Mouse (Mus musculus): ENCODE measurements around the gene Prkra.

The Prkra gene

GRCm38 (mm10) chr2:76647883-76648570, at the start of gene Prkra, which contains the start of gene Pjvk:
Gene Prkra, minus strand, starts transcription at chr2:76648015.
Gene Pjvk, plus strand, starts transcription at chr2:76648476.
- peak; percentile 100 for DNase-seq

DNA sequence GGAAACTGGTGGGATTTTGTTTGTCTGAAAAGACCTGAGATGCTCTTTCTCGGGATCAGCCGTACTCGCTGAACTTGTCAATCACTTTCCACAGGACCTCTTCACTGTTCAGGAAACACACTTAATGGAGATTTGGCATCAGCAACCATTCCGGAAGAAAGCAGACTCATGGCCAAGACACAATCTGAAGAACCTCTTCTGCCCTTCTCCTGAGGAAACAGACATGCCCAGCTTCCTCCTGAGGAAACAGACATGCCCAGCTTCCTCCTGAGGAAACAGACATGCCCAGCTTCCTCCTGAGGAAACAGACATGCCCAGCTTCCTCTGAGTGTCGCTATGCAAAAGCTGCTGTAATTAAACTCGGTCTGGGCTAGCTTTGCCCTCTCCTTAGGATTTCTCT, 47.5 kb upstream of the Prkra start:
- DNase-seq, result no peak

GRCm38 (mm10) chr2:76693765-76694164, 46.0 kb upstream of the Prkra start:
- no peak for DNase-seq

- DNase-seq, result peak; percentile 13 to 20
Measured at GRCm38 (mm10) chr2:76690436-76691204, 42.8 kb upstream of the Prkra start.

DNA sequence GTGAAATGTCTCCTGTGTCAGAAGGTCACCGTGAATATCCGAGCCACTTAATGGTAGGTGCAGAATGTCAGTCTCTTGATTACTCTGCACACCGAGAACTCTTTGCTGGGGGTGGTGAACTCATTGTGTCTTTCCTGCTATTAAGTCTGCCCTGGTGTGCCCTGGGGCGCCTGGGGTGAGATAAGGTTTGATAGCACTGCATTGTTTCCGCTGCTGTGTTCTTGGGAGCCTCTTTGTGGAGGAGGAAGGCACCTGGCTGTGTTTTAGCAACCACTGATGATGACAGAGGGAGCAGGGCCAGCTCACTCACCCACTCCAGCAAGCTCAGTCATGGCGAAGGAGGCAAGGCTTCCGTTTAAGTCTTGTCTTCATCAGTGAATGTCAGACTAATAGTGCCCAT, 40.3 kb upstream of the Prkra start:
- DNase-seq, result no peak

GRCm38 (mm10) chr2:76687608-76688007, 39.8 kb upstream of the Prkra start:
- DNase-seq, result no peak

- DNase-seq, result no peak
Measured at GRCm38 (mm10) chr2:76686986-76687385, 39.2 kb upstream of the Prkra start.

- DNase-seq, result no peak
Measured at GRCm38 (mm10) chr2:76682301-76682700, 34.5 kb upstream of the Prkra start.

- no peak for DNase-seq
Measured at GRCm38 (mm10) chr2:76676401-76677226, 28.8 kb upstream of the Prkra start.

DNA sequence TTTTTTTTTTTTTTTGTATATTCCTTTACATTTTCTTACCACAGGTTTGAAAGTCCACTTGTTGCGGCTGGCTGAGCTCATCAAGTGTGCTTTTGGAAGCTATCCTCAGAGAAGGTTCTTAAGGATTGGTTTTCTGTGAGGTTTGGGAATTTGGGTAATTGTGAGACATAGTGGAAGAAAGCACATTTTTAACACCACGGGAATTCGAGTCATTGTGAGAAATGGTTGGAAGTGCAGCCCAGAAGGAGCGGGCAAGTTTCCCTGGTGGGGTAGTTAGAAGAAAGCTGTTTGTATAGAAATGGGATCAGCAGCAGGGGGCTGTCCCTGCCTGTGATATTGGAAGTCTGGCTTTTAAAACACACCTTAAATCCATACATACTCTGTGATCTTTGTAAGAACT, 28.1 kb upstream of the Prkra start:
- DNase-seq, result peak in 1 of 2 experiments; percentile 12

DNA sequence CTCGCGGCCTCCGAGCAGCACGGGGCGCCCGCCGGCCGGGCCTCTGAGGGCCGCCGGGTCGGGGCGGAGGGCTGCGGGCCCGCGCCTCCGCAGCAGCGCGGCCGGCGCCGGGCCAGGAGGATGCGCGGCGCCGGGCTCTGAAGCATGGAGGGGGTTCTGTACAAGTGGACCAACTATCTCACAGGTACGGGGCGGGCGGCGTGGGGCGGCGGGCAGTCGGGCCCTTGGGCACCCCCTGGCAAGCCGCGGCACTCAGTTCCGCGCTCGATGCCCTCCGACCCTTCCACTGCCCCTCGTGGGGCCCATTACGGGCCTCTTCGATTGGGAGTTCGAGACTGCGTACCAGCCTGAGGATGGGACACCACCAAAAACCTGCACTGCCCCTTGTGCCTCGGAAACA, 27.6 kb upstream of the Prkra start:
- DNase-seq, result peak; percentile 47 to 61

DNA sequence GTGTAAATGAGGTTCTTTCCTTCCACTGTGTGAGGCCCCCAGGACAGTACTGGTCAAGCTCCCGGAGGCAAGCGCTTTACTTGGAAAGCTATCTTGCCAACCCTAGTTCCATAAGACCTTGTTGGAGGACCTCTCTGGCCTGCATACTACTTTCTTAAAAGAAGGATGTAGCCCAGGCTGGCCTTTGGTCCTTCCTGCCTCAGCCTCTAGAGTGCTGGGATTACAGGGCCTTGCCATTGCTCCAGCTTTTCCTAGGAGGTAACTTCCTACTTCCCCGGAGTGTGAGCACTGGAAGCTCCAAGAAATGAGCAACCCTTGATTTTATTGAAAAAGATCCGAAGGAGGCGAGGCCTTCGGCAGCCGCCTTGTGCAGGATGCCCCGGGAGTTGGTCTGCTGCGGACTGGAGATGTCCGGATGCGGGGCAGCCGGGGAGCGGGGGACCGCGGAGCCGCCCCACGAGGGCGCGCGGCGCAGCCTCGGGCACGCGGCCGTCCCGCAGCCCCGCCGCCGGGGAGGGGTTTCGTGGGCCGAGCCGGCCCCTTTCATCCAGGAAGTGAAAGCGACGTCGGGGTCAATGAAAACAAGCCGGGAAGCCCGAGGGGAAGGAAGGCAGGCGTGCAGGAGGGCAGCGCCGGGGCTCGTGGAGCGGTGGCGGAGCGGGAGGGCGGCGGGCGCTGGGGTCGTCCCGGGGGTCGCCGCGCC, 27.1 kb upstream of the Prkra start, which contains the start of gene Plekha3:
Plekha3 (plus strand) TSS at position 557 of the 703 bp plus-strand sequence.
- DNase-seq, result peak; percentile 90 to 92

- peak; percentile 53 to 67 for DNase-seq
Measured at GRCm38 (mm10) chr2:76673472-76674081, 25.8 kb upstream of the Prkra start.

GRCm38 (mm10) chr2:76672966-76673392, 25.2 kb upstream of the Prkra start, which contains the start of gene Fkbp7:
Gene Fkbp7, minus strand, starts transcription at chr2:76673116.
- DNase-seq, result peak; percentile 96

GRCm38 (mm10) chr2:76672134-76672745, 24.4 kb upstream of the Prkra start:
- no peak for DNase-seq

DNA sequence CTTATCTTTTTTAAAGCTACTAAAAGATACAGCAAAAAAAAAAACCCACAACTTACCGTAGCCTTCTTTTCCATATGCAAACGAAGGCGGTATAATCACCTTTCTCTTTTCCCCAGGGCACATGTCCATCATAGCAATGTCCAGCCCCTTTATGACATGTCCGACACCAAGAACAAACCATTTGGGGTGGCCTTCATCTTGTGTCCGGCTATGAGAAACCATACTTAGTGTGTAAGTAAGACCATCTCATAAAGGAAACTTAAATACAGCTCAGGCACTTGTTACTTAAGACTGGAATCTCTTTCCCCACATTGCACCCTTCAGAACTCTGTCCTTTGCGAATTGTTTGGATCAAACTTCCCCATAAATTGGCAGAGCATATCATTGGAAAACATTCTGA, 23.8 kb upstream of the Prkra start:
- no peak for DNase-seq

GRCm38 (mm10) chr2:76667200-76667599, 19.4 kb upstream of the Prkra start:
- DNase-seq, result no peak

GRCm38 (mm10) chr2:76665531-76665930, 17.7 kb upstream of the Prkra start:
- no peak for DNase-seq

DNA sequence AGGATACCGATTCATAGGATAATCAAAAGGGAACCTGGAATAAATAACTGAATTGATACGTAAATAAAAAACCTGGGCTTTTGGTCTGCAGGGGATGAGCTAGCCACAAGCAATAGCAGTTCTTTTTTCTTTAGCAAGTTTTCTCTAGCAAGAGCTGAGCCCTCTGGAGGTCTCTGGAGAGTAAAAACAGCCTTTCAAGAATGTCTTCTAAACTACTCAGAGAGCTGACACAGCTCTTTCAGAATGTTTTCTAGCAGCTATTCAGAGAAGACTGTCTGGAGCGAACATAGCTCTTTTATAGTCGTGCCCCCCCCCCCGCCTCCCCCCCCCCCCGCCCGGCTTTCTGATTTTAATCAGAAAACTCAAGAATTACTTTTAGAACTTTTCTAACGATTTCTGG, 11.6 kb upstream of the Prkra start:
- DNase-seq, result no peak

GRCm38 (mm10) chr2:76658551-76658950, 10.7 kb upstream of the Prkra start:
- DNase-seq, result peak; percentile 59 to 60

DNA sequence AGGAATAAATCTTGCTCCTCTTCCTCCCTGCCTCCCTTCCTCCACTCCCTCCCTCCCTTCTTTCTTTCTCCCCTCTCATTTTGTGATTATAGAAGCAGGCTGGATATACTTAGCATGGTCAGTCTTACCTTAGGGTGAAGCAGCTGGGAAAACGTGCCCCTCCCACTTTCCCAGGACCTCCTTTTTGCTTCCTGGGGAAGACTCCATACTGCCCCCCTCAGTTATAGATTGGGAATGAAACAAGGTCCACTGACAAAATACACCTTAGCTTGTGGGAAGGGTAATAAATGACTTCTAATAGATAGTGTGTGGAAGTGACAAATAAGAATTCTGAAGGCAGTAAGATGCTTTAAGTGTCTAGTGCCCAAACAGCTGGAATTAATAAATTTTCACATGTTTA, 8.2 kb upstream of the Prkra start:
- DNase-seq, result no peak

- no peak for DNase-seq
Measured at GRCm38 (mm10) chr2:76655444-76655843, 7.6 kb upstream of the Prkra start.
